Mouse (Mus musculus): ENCODE results near the gene Kcmf1.
"Not testable (repeated sequence)": the region's sequence is repeated elsewhere in the genome, so short reads cannot be mapped to it uniquely, and the experiment has no call there.

Kcmf1 gene

GRCm38 (mm10) chr6:72841986-72842502 lies 57.7 kb downstream of the Kcmf1 start:
- no peak for DNase-seq (ENCODE audit: low read depth)

GRCm38 (mm10) chr6:72840867-72841780 lies 58.7 kb downstream of the Kcmf1 start:
- no peak for DNase-seq (ENCODE audit: low read depth)

GRCm38 (mm10) chr6:72837756-72838155 lies 62.0 kb downstream of the Kcmf1 start:
- DNase-seq (ENCODE audit: low read depth), result no peak

DNA sequence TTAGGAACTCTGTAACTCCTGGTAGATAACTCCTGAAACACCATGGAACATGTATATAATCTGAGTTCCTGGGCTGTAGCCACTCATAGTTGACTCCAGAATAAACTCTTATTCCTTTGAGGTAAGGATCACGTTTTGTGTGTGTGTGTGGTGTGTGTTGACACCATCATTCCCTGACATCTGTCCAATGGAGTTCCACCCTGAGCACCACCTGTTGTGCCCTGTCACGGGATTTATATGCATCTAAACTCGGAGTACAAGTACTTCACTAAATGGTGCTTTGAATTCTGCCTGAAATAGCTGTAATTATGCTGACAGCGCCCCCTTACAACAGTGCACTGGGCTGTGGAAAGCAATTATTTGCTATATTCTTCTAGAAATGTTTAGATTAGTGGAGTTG lies 65.3 kb downstream of the Kcmf1 start:
- DNase-seq (ENCODE audit: low read depth), result no peak

DNA sequence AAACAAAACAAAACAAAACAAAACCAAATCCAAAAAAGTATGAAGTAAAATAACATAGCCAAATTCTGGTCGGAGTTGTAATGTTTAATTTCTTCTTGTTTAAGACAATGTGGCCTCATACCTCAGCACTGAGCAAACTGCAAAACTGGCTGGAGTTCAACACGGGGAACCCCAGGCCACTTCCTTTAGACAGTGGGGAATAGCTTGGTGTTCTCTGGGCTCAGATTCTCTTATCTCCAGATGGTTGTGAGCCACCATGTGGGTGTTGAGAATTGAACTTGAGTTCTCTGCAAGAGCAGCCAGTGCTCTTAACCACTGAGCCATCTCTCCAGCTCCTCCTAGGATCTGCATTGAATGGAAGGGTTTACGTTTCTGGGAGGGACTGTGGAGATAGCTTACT lies 67.9 kb downstream of the Kcmf1 start:
- DNase-seq (ENCODE audit: low read depth), result no peak

DNA sequence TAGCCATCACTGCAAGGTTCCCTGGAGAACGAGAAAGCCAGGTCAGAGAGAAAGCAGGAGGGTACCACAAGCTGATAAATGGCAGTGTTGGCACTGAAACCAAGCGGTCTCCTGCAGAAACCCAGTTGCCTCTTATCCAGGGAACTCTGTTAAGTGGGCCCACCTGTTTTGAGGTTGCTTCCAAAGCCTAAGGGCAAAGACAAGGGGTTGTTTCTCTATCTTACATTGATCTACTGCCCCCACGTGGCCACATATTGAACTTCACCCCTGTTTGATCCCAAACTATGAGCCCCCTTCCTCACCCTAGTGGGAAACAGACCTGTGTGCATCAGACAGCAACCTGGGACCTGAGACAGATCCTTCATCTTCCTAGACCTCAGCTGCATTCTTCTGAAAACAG lies 68.5 kb downstream of the Kcmf1 start:
- DNase-seq (ENCODE audit: low read depth), result no peak

DNA sequence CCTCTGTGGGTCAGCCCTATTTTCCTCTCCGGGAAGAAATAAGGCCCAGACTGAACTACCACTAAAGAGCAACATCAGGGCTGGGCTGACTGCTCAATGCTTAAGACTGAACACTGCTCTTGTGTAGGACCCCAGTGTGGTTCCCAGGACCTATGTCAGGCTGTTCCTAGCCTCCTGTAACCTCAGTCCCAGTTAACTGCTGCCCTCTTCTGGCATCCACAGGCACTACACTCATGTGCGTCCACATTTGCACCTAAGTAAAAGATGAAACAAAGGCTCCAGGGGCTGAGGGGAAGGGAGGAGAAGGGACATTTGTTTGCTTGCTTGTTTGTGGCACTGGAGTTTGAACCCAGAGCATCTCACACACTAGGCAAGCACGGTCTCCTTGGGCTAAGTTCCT lies 70.9 kb downstream of the Kcmf1 start:
- DNase-seq (ENCODE audit: low read depth), result no peak

DNA sequence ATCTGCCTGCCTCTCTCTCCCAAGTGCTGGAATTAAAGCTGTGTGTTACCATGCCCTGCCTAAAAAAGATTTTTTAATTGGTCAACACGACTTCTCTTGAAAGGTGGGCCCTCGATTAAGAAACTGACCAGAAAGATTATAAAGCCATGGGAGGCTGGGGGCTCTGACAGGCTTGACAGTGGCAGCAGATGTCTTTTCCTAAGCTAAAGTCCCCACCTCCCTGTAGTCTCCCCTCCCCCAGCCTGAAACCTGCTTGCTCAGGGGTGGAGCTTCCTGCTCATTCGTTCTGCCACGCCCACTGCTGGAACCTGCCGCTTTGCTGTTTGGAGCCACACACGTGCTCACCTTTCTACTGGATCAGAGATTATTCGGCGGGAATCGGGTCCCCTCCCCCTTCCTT lies 71.7 kb downstream of the Kcmf1 start:
- not testable (repeated sequence) for DNase-seq (ENCODE audit: low read depth)

DNA sequence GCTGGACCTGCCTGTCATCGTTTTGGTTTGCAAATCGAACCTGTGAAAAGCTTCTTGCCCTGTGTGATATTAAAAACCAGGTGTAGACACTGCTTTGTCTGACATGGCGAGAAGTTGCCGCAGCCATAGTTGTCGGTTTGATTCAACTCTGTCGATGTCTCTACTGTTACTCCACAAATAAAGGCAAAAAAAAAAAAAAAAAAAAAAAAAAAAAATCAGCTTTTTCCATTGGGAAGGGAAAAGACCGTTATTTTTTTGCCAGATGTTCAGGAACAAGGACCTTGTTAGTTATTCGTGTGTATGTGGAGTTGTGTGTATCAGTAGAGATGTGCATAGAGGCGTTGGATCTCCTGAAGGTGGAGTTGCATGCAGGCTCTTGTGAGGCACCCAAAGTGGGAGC lies 74.0 kb downstream of the Kcmf1 start:
- no peak for DNase-seq (ENCODE audit: low read depth)

- DNase-seq (ENCODE audit: low read depth), result no peak
Observed at GRCm38 (mm10) chr6:72824971-72825737, 74.6 kb downstream of the Kcmf1 start.

DNA sequence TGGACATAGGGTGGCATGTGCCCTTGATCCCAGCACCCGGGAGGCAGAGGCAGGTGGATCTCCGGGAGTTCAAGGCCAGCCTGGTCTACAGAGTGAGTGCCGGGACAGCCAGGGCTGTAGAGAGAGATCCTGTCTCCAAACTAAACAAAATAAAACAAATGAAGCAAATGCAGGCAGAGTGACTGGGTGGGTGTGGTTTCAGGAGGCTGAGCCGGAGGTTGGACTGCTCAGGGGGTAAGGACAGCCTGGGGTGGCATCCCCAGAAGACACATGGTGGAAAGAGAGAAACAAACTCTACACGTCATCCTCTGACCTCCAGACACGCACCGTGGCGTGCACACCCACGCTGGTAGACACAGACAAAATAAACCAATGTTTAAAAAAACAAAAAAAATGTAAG lies 86.3 kb downstream of the Kcmf1 start:
- DNase-seq (ENCODE audit: low read depth), result no peak

GRCm38 (mm10) chr6:72810248-72810647 lies 89.5 kb downstream of the Kcmf1 start:
- no peak for DNase-seq (ENCODE audit: low read depth)

DNA sequence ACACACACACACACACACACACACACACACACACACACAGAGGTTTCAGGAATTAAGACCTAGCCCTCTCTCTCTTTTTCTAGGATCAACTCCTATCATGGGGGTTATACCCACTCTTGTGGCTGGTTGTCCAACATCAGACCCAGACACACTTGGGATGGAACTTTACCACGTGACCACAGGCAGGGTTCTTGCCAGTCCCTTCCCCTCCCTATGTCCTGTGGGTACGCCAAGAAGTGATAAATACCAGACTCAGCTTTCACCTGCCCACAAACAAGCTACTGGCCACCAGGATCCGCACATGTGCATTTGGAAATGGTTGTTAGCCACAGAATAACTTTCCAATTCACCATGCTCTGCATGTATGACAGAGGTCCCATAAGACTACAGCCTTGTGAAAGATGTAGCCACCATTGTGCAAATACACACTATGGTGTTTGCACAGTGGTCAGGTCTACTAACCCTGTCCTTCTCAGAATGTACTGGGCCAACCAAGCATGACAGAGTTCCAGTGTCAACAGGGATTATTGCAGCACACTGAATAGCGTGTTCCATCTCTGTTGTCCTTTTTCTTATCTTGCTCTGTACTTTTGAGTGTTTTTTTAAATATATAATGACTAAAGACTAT lies 90.1 kb downstream of the Kcmf1 start:
- DNase-seq (ENCODE audit: low read depth), result no peak

- DNase-seq (ENCODE audit: low read depth), result no peak
Observed at GRCm38 (mm10) chr6:72808342-72808741, 91.4 kb downstream of the Kcmf1 start.

- DNase-seq (ENCODE audit: low read depth), result no peak
Observed at GRCm38 (mm10) chr6:72803669-72804068, 96.1 kb downstream of the Kcmf1 start.

DNA sequence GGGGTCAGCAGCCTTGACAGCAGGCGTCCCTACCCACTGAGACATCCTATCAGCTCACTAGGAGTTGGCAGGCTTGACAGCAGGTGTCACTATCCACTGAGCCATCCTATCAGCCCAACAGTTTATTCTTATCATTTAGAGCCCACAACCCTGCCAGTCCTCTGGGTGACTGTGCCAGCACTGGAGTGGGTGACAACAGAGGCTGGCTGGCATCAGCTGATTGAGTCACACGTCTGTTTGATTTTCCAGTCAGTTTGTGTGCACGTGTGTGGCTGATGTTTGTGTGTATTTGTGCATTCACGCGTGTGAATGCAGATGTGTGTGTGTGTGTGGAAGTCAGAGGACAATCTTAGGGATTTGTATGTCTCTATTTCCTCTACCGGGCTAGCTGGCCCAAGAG lies 97.7 kb downstream of the Kcmf1 start:
- DNase-seq (ENCODE audit: low read depth), result no peak

DNA sequence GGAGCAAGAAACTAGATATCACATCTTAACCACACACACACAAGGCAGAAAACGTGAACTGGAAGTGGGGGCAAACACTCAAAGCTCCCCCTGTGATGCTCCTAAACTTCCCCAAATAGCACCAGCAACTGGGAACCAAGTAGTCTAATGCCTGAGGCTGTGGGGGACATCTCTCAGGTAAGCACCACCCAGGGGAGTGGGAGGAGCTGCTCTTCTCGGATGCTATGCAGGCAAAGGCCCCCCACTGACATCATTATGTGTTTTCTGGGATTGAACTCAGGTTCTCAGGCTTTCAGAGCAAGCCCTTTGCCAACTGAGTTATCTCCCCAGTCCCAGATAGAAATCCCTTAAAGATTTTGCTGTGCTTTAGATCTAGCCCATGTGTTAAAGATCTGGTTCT lies 99.1 kb downstream of the Kcmf1 start:
- no peak for DNase-seq (ENCODE audit: low read depth)

GRCm38 (mm10) chr6:72797763-72798162 lies 102.0 kb downstream of the Kcmf1 start:
- DNase-seq (ENCODE audit: low read depth), result no peak

DNA sequence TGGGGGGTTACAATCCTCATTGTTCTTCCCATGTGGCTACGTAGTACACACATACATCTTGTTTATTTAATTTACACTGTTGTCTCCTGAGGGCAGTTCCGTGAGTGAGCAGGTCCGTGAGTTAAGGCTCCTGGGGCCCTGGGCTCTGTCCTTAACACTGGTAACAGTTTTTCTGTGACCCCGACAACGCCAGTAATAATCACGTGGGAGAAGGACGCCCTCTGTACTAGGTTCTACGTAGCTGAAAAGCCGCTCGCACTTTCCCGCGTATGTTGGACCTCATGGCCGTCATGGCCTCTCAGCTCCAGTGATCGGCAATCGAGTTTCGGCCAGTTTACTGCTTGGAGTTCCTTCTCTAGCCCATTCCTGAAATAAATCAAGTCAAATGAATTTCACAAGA lies 104.3 kb downstream of the Kcmf1 start:
- DNase-seq (ENCODE audit: low read depth), result no peak

DNA sequence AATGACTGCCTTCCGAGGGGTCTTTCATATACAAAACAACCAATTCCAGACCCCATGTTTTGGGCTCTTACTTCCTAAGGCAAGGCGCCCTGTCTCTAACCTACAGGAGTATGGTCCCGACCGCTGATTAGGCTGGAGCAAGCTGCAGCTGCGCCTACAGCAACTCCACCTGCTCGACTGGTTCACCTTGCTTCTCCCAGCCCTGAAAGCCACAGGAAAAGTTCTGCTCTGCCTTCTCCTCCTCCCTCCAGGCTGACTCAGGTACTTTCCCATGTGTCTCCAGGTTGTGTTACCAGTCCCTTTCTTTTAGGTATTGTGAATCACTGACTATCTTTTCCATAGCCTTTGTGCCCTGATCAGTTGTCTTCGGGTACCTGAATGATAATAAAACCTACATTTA lies 104.9 kb downstream of the Kcmf1 start:
- DNase-seq (ENCODE audit: low read depth), result no peak

DNA sequence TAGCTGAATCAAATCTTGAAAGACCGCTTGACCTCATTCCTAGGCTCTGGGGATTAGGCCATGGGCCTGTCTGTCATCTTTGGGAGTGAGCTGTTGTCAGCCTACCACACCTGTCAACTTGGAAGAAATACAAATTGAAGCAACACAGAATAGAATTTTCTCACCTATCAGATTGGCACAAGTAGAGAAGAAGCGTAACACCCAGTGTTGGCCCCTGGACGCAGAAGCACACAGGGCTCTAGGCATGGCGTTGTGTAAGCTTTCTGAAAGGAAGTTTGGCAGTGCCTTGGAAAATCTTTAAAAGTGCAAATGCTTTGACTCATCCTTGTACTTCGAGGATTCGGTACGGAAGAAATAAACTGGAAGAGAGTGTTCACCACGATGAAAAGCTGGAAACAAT lies 107.1 kb downstream of the Kcmf1 start:
- no peak for DNase-seq (ENCODE audit: low read depth)
